Mouse (Mus musculus) kidney, embryonic 15.5 days (tissue): ENCODE results near the gene Wif1. TPM values are rescaled to one million over a fixed set of nuclear protein-coding genes. Genes with fewer than 3 reads are reported as not detected.

ENCODE experiments used
- ATAC-seq: fragments of 200-750 bp; cut with Nextera tagmentation; replicated peaks from 2 replicates; pipeline ENCODE4 v1.8.0; 2017; ENCODE audit warnings: moderate TSS enrichment; ENCODE audit not compliant: low FRiP score
- H3K27ac ChIP-seq: fragments of 300-500 bp; sonication (generic); 2 replicates; pipeline ENCODE4 v1.5.1; 2015; ENCODE audit warnings: mild to moderate bottlenecking, inconsistent platforms
- H3K27me3 ChIP-seq: fragments of 300-500 bp; sonication (generic); 2 replicates; pipeline ENCODE4 v1.6.1; 2015; ENCODE audit warnings: inconsistent platforms
- H3K36me3 ChIP-seq: fragments of 300-500 bp; sonication (generic); 2 replicates; pipeline ENCODE4 v1.6.1; 2015; ENCODE audit warnings: inconsistent platforms
- H3K4me1 ChIP-seq: fragments of 300-500 bp; sonication (generic); 2 replicates; pipeline ENCODE4 v1.6.1; 2015; ENCODE audit warnings: inconsistent platforms
- H3K4me2 ChIP-seq: fragments of 300-500 bp; sonication (generic); 2 replicates; pipeline ENCODE4 v1.6.1; 2015; ENCODE audit warnings: moderate library complexity, mild to moderate bottlenecking, inconsistent platforms
- H3K4me3 ChIP-seq: fragments of 300-500 bp; sonication (generic); replicated peaks from 2 replicates; pipeline ENCODE4 v1.5.1; 2015; ENCODE audit warnings: mild to moderate bottlenecking, inconsistent platforms
- H3K9ac ChIP-seq: fragments of 300-500 bp; sonication (generic); 2 replicates; pipeline ENCODE4 v1.6.1; 2015; ENCODE audit warnings: mild to moderate bottlenecking, inconsistent platforms
- H3K9me3 ChIP-seq: fragments of 300-500 bp; sonication (generic); replicated peaks from 2 replicates; pipeline ENCODE4 v1.6.1; 2016; ENCODE audit warnings: inconsistent platforms
- WGBS: fragments of 180-500 bp; shearing (Covaris S2); methylation state at CpG from one replicate; pipeline ENCODE4 v1.1.7; 2015; ENCODE audit warnings: mixed read lengths; 5-methylcytosine and 5-hydroxymethylcytosine counted together
- polyA plus RNA-seq: library from polyadenylated mRNA; unstranded; fragments of >200 nt; fragmentation: Nextera tagmentation; extraction: Ambion mirVana; gene quantifications from 2 replicates; pipeline ENCODE4 v1.2.1, GENCODE M21; 2015

Wif1 gene
- polyA plus RNA-seq, 1 experiment from 2014 or later: 2.1 TPM

DNA sequence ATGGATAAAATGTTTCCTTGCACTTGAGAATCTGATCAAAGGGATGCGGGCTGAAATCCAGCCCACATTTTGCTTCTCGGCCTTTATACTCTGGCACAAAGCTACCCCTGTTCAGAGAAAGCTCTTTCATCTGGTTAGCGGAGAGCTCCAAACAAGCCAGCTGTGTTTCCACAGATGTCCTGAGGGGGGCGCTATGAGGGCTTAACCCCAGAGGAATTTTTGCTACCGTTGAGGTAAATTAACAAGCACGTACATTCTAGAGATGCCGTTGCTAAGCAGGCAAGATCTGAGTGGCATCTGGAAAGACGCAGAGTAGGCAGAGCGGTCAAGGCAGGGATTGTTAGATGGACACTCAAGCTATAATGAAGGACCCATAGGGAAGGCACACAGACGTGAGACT is 13.7 kb downstream of the Wif1 start:
- H3K4me1 ChIP-seq: no peaks in the 10 kb centered on the region
- no peak overlapping the region for H3K4me2 ChIP-seq
- no peak overlapping the region for H3K9ac ChIP-seq
- H3K36me3 ChIP-seq: no peaks in the 10 kb centered on the region
- no peak overlapping the region for H3K4me3 ChIP-seq
- WGBS: 83% methylated on average over 10 of the region's 10 CpGs
- H3K27ac ChIP-seq: no peak overlapping the region
- no peaks in the 10 kb centered on the region for H3K9me3 ChIP-seq
- H3K27me3 ChIP-seq: no peaks in the 10 kb centered on the region
- no peak for ATAC-seq

DNA sequence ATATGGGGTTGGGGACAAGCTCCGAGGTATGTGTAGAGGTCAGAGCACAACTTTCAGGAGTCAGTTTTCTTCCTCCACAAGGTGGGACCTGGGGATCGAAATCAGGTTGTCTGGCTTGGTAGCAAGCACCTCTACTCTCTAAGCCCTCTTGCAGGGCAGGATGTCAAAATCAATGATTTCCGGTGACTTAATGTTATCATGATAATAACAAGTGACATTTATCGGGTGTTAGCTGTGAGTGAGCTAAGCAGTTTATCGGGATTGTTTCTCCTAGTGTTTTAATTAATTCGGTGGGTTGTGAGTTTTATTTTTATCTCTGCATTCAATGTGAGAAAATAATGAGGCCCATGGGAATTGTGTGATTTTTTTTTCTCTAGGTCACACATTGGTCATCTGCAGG is 18.3 kb downstream of the Wif1 start:
- no peak overlapping the region for H3K4me2 ChIP-seq
- H3K27ac ChIP-seq: no peak overlapping the region
- 84% methylated on average over 6 of the region's 6 CpGs for WGBS
- no peak overlapping the region for H3K9ac ChIP-seq
- no peak for ATAC-seq
- peaks cover 14% of the 10 kb centered on the region for H3K4me1 ChIP-seq
- H3K36me3 ChIP-seq: no peaks in the 10 kb centered on the region
- no peaks in the 10 kb centered on the region; the same call in 1 of the 2 replicates for H3K27me3 ChIP-seq
- no peak overlapping the region for H3K4me3 ChIP-seq
- H3K9me3 ChIP-seq: no peaks in the 10 kb centered on the region

DNA sequence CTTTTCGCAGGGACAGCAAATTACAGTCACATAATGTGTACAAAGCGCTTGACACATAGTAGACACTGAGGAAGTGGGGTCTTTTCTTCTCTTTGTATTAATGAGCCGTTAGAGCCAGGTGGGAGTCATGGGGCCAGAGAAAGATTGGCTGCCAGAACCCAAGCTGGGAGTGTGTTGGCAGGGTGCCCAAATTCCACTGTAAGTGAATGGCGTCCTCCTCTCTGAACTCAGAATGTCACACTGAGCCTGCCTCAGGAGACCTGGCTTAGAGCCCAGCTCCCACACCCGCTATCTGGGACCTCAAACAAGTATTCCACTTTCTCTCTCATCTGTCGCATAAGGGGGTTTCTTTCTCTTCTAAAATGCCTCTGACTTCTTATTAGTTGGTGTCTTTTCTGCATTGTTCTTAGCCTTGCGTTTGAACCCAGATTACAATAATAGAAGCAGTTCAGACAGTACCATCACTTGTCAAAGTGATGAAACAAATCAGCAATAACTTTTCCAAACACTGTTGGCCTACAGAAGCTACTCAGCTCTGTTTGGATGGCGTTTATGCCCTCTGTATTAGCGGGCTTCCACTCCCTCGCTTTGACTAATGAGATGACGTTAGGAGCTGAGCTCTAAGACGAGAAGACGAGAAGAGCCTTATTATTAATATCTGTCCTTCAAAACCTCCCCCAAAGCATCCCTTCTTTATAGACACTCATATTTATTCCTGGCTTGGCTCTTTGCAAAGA is 21.9 kb downstream of the Wif1 start:
- peak overlapping the region; percentile 7; the same call in 1 of the 2 replicates for H3K27ac ChIP-seq
- H3K27me3 ChIP-seq: no peaks in the 10 kb centered on the region; the same call in 1 of the 2 replicates
- H3K4me2 ChIP-seq: peak overlapping the region; percentile 39
- peak; percentile 91 for ATAC-seq
- H3K9me3 ChIP-seq: no peaks in the 10 kb centered on the region
- WGBS: 37% methylated on average over 13 of the region's 13 CpGs
- peaks cover 14% of the 10 kb centered on the region for H3K4me1 ChIP-seq
- no peaks in the 10 kb centered on the region for H3K36me3 ChIP-seq
- no peak overlapping the region for H3K9ac ChIP-seq
- H3K4me3 ChIP-seq: no peak overlapping the region

DNA sequence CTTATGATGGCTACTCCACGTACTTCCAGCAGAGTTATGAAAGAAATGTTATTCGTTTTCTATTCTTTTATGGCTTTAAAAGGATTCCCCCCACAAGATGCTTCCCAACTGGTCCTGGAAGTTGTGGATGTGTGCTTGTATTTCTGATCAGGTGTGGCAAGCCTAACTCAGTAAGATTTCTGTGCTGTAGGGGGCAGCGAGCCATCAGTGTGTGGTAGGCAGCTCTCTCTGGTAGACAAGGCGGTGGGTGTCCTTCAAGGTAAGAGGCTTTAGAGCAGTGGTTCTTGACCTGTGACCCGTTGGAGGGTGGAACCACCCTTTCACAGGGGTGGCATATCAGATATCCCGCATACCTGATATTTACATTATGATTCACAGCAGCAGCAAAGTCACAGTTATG is 23.1 kb downstream of the Wif1 start:
- Histone ChIP-seq H3K36me3 (no peaks in the 10 kb centered on the region), H3K27ac (no peak overlapping the region), H3K27me3 (peaks cover 1% of the 10 kb centered on the region; the same call in 1 of the 2 replicates), H3K9me3 (no peaks in the 10 kb centered on the region), H3K4me2 (no peak overlapping the region), H3K4me3 (no peak overlapping the region), H3K9ac (no peak overlapping the region), H3K4me1 (peaks cover 14% of the 10 kb centered on the region)
- ATAC-seq: no peak
- 76% methylated on average over 6 of the region's 6 CpGs for WGBS

DNA sequence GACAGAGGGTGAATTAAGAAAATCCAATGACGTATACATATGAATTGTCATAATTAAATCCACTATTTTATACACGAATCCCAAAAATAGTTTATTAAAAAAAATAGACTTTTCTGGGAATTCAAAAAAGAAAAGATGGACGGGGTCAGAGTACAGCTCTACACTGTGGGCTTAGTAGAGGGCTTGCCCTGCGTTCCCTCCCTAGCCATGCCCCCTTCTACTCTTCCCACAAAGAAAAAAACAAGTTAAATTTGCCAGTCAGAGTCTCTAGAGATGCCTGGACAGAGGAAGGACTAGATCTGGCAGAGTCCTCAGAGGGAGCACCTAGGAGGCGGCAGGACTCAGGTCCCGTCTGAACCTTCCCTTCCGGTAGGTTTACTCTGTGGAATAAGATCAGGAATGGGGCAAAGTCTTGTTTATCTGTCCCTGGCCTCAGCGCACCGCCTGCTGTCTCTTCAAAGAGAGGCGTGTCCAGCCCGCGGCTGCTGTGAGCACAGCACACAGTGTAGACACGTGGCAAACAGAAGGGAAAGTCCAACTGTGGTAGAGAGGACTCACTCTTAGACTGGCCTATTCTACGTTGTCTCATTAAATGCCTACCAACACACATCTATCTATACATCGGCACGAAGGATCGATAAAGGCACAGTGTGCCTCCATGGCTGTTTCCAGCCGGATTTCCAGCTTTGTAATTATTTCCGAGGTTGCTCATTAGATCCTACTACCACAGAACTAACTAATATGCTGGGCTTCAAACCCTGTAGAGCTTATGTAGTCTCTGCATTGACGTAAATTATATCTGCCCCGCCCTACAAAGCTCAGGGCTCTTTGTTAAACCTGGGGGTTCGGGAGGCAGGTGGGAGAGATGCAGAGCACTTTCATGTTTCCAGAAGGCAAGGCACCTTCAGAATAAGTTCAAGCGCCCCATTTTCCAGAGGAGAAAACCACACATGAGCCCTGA is 25.6 kb downstream of the Wif1 start:
- no peak overlapping the region for H3K9ac ChIP-seq
- 0 out of 2 replicates have a peak, but pooled peaks have one; percentile 29 for ATAC-seq
- H3K27me3 ChIP-seq: peaks cover 7% of the 10 kb centered on the region
- peaks cover 14% of the 10 kb centered on the region for H3K4me1 ChIP-seq
- no peaks in the 10 kb centered on the region for H3K36me3 ChIP-seq
- H3K4me3 ChIP-seq: no peak overlapping the region
- H3K27ac ChIP-seq: no peak overlapping the region
- no peak overlapping the region for H3K4me2 ChIP-seq
- no peaks in the 10 kb centered on the region for H3K9me3 ChIP-seq
- 76% methylated on average over 23 of the region's 23 CpGs for WGBS

DNA sequence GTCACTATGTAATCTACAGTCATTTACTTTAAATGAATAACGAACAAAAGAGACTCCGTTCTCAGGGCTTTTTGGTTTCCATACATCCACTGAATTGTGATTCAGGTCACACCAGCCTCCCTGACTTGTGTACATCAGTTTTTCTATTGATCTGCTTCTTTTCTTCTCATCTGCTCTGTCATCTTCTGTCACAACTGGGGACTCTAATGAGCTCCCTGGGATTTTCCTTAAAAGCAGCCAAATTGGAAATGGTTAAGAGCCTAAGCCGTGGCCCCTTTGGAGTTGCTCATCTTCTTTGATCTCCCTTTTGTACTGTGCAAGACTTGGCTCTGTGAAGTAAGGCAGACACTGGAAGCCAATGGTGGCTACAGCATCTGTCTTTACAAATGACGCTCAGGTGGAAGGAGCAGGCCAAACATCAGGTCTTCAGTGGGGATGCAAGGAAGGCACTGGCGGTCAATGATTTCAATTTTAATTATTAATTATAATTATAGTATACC is 27.6 kb downstream of the Wif1 start:
- no peaks in the 10 kb centered on the region for H3K4me1 ChIP-seq
- no peak overlapping the region for H3K4me2 ChIP-seq
- H3K9ac ChIP-seq: no peak overlapping the region
- peaks cover 7% of the 10 kb centered on the region for H3K27me3 ChIP-seq
- no peak overlapping the region for H3K4me3 ChIP-seq
- no peaks in the 10 kb centered on the region for H3K9me3 ChIP-seq
- WGBS: 78% methylated on average over 5 of the region's 5 CpGs
- ATAC-seq: no peak
- no peaks in the 10 kb centered on the region for H3K36me3 ChIP-seq
- no peak overlapping the region for H3K27ac ChIP-seq

DNA sequence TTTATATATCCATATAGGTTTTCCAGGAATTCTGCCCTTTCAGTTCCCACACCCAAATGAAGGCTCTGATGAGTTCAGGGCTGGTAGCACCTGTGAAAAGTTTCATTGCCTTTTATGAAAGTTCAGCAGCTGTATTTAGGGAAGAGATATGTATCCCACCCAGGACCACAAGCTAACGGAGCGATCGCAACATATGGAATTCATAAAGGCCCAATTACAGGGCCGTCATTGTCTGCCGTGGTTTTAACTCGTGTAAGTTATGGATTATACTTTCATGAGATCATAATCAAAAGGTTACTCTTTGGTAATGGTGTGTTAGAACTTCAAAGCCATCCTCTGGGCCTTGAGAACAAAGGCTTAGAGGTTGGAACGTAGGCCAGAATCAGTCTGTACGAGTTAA is 28.9 kb downstream of the Wif1 start:
- peaks cover 7% of the 10 kb centered on the region for H3K27me3 ChIP-seq
- no peak overlapping the region for H3K4me2 ChIP-seq
- no peaks in the 10 kb centered on the region for H3K4me1 ChIP-seq
- no peak overlapping the region for H3K27ac ChIP-seq
- 78% methylated on average over 8 of the region's 8 CpGs for WGBS
- no peaks in the 10 kb centered on the region for H3K9me3 ChIP-seq
- H3K36me3 ChIP-seq: no peaks in the 10 kb centered on the region
- no peak overlapping the region for H3K9ac ChIP-seq
- ATAC-seq: no peak
- no peak overlapping the region for H3K4me3 ChIP-seq

DNA sequence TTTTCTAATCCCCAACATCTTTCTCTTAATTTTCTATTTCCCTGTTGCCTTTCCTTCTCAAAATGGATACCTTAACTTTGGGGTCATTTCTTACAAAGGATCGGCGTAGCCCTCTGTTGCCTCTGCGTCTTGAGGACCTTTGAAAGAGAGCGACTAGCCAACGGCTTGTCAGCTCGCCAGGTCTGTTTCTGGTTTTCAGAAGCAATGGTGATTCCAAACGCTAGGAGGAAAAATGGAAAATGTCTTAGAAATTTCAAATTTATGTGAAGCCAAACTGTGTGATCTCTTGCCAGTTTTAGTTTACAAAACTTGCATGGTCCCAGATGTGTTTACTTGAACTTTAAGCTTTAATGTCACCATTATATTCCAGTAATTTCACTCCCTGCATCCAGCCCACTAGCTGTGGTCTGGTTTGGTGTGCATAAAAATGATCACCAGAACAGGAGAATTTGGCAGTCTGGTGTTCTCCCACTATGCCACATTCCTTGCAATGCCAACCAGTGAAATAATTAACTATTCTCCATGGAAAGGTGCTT is 33.7 kb downstream of the Wif1 start:
- ATAC-seq: no peak
- H3K4me2 ChIP-seq: no peak overlapping the region
- peaks cover 16% of the 10 kb centered on the region for H3K27me3 ChIP-seq
- no peak overlapping the region for H3K27ac ChIP-seq
- 84% methylated on average over 7 of the region's 7 CpGs for WGBS
- no peaks in the 10 kb centered on the region for H3K4me1 ChIP-seq
- no peak overlapping the region for H3K9ac ChIP-seq
- H3K4me3 ChIP-seq: no peak overlapping the region
- H3K9me3 ChIP-seq: no peaks in the 10 kb centered on the region
- H3K36me3 ChIP-seq: no peaks in the 10 kb centered on the region

DNA sequence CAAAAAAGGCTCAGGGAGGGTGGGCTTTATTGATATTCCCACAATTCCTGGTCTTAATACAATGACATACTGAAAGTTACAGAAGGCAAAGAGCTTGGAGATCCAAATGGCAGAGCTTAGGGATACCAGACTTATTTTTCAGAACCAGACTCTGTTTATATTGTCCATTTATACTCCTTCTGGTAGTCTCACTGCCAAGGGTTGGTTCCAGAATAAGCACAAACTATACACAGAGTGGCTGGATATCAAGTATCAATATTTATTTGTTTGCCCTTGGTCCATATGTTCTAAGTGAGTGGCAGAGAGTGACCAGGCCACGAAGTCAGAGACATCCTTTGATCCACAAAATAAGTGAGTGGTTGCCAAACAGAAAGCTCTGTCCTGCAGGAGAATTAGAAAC is 34.2 kb downstream of the Wif1 start:
- ATAC-seq: no peak
- H3K27ac ChIP-seq: no peak overlapping the region

DNA sequence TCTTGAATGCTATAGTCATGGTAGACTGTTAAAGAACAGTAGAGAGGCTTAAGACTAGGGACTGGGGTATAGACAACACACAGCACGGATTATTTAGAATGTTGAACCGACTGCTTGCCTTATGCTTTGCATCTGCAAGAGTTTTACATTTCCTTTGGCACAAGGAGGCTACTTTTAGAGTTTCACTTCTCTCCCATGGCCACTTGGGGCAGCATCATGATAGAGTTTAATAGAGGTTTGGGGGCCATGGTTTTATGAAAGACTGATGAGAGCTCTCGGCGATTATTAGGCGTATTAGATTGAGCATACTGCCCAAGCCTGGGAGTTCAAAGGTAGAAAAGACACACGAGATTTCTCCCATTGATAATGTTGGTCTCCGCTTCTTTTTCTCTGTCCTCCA is 37.0 kb downstream of the Wif1 start:
- H3K27me3 ChIP-seq: peaks cover 20% of the 10 kb centered on the region
- H3K27ac ChIP-seq: no peak overlapping the region
- H3K9me3 ChIP-seq: no peaks in the 10 kb centered on the region
- H3K4me1 ChIP-seq: peaks cover 8% of the 10 kb centered on the region; the same call in 1 of the 2 replicates
- H3K4me2 ChIP-seq: no peak overlapping the region
- no peak for ATAC-seq
- H3K36me3 ChIP-seq: no peaks in the 10 kb centered on the region
- no peak overlapping the region for H3K9ac ChIP-seq
- H3K4me3 ChIP-seq: no peak overlapping the region
- WGBS: 76% methylated on average over 7 of the region's 7 CpGs

More for the DNA sequence above, 34.2 kb downstream of the Wif1 start:
- Histone ChIP-seq H3K4me3 (no peak overlapping the region), H3K27me3 (peaks cover 16% of the 10 kb centered on the region), H3K36me3 (no peaks in the 10 kb centered on the region), H3K4me1 (no peaks in the 10 kb centered on the region), H3K9ac (no peak overlapping the region), H3K4me2 (no peak overlapping the region), H3K9me3 (no peaks in the 10 kb centered on the region)
- 47% methylated on average over 1 of the region's 1 CpGs for WGBS

DNA sequence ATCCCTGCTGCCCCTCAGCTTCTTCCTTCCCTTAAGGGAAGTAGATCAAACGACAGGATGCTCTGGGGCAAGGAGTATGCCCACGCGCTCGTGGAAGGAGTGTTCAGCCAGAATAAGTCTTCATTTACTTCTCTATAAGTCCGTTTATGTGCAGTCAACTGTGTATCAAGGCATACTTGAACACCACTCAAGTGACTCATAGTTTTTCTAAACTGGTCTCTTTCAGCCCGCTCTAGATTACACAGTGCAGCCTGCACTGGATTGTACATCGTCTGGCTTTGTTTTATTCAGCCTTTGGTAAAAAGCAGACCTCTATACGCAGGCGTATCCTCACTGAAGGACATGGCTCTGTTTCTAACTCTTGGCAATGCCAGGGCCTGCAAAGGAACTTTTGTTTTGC is 46.7 kb downstream of the Wif1 start:
- 69% methylated on average over 9 of the region's 9 CpGs for WGBS
- H3K9me3 ChIP-seq: no peaks in the 10 kb centered on the region
- H3K36me3 ChIP-seq: no peaks in the 10 kb centered on the region
- no peaks in the 10 kb centered on the region for H3K4me1 ChIP-seq
- H3K9ac ChIP-seq: no peak overlapping the region
- H3K4me2 ChIP-seq: no peak overlapping the region
- ATAC-seq: no peak
- H3K27me3 ChIP-seq: peaks cover 23% of the 10 kb centered on the region
- H3K27ac ChIP-seq: no peak overlapping the region
- H3K4me3 ChIP-seq: no peak overlapping the region

DNA sequence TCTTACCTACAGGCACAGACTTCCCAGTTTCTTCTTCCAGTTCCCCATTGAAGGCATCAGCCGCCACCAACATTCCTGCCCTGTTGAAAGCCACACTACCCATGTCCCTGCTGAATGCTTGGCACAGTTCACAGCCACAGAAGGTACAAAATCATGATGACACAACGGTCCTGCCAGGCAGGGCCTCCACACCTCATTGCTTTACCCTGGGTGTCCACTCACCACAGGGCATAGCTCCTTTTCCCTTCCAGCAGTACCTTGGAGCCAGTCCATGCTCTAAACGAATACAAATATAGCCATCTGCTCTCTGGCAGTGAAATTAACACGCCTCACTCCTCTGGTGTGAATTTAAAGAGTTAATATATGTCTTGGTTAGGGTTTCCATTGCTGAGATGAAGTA is 49.1 kb downstream of the Wif1 start:
- WGBS: 91% methylated on average over 4 of the region's 4 CpGs
- H3K4me3 ChIP-seq: no peak overlapping the region
- H3K4me2 ChIP-seq: no peak overlapping the region
- peaks cover 11% of the 10 kb centered on the region for H3K27me3 ChIP-seq
- no peaks in the 10 kb centered on the region for H3K9me3 ChIP-seq
- no peak for ATAC-seq
- H3K4me1 ChIP-seq: no peaks in the 10 kb centered on the region
- no peak overlapping the region for H3K27ac ChIP-seq
- H3K9ac ChIP-seq: no peak overlapping the region
- no peaks in the 10 kb centered on the region for H3K36me3 ChIP-seq
